Mouse (Mus musculus) G1E (cell line): Measurements from ENCODE around the gene Zfp672.

Experiments used
- CTCF ChIP-seq: IDR thresholded peaks from 2 replicates; pipeline ENCODE4 v1.5.1; 2012; ENCODE audit warnings: low read depth, low read length, inconsistent platforms, mixed read lengths
- GATA1 ChIP-seq: IDR thresholded peaks from 2 replicates; pipeline ENCODE4 v1.6.1; 2012; ENCODE audit warnings: borderline replicate concordance, low read length, inconsistent platforms, mixed read lengths
- GATA2 ChIP-seq: IDR thresholded peaks from 2 replicates; pipeline ENCODE4 v1.6.1; 2012; ENCODE audit warnings: low read depth, low read length, inconsistent platforms, borderline replicate concordance
- TAL1 ChIP-seq: conservative IDR thresholded peaks from 2 replicates; pipeline ENCODE4 v1.6.1; 2012; ENCODE audit warnings: low read depth, low read length, inconsistent platforms, mixed read lengths

- TF ChIP-seq CTCF (no peak), GATA1 (no peak), TAL1 (no peak), GATA2 (no peak)
These were observed 54.4 kb downstream of the Zfp672 start for GRCm38 (mm10) chr11:58275756-58276155.
